ENCODE assay signal across 10 mouse cellular contexts in genomic region chr2:75701822-75702587, GRCm38 (mm10). TPM values are rescaled to one million over a fixed set of nuclear protein-coding genes. Genes with fewer than 3 reads are reported as not detected.
DNase-seq lines count a peak whose midpoint lies in the region; ATAC-seq and TF ChIP-seq lines count a peak whose summit lies in the region.
"Had no signal": no experiment of that assay in that cellular context is flagged by ENCODE, and none has a peak within 500 bp of the region (broad histone marks: within the 10 kb centered on the region; RNA-seq: fewer than 3 reads in every experiment).

No protein-coding gene starts in this region.

- TF ChIP-seq POLR2A in bone marrow, adult 2 months (IDR thresholded peaks at IDR 0.05; ENCODE audit: borderline replicate concordance, control insufficient read depth, low read depth, low read length): no peak

- peak overlapping the region; percentile 84 for H3K4me2 ChIP-seq in kidney, embryonic 15.5 days
- H3K4me2 ChIP-seq in hindbrain, embryonic 12.5 days (replicated peaks): peak overlapping the region; percentile 75

- no peaks in the 10 kb centered on the region for H3K9me3 ChIP-seq in kidney, embryonic 15.5 days (replicated peaks)
- H3K9me3 ChIP-seq in hindbrain, embryonic 12.5 days (replicated peaks): no peaks in the 10 kb centered on the region

- DNase-seq in kidney, postnatal 10 days: no peak
- DNase-seq in adrenal gland, postnatal 14 days: no peak
- no peak for DNase-seq in left cerebral cortex, postnatal 36 days (ENCODE audit: low spot score in 2 of 2)
- no peak for DNase-seq in layer of hippocampus, adult 8-10 months (ENCODE audit: low spot score in 2 of 2)
- DNase-seq: cerebellum, postnatal 10 days; right cerebral cortex, postnatal 4 days had no signal

- peak overlapping the region; percentile 99 for H3K27ac ChIP-seq in kidney, embryonic 15.5 days
- H3K27ac ChIP-seq in bone marrow, adult 2 months (ENCODE audit: control insufficient read depth, insufficient read depth, low read depth, low read length, poor library complexity): no peak overlapping the region
- H3K27ac ChIP-seq in hindbrain, embryonic 12.5 days: no peak overlapping the region
- H3K27ac ChIP-seq in macrophage: peak overlapping the region; percentile 88

- no peaks in the 10 kb centered on the region for H3K36me3 ChIP-seq in kidney, embryonic 15.5 days
- no peaks in the 10 kb centered on the region for H3K36me3 ChIP-seq in hindbrain, embryonic 12.5 days
- no peaks in the 10 kb centered on the region; the same call in 1 of the 2 replicates for H3K36me3 ChIP-seq in macrophage (ENCODE audit: inconsistent target)

- H3K79me2 ChIP-seq in macrophage (ENCODE audit: inconsistent target): peaks cover 88% of the 10 kb centered on the region

- 62% methylated on average over 9 of the region's 9 CpGs for WGBS in kidney, embryonic 15.5 days
- WGBS in bone marrow, adult 2 months: 24% methylated on average over 9 of the region's 9 CpGs
- WGBS in hindbrain, embryonic 12.5 days: 82% methylated on average over 9 of the region's 9 CpGs
- 10% methylated on average over 9 of the region's 9 CpGs for WGBS in macrophage (ENCODE audit: missing documents)

- no peak for ATAC-seq in kidney, embryonic 15.5 days (replicated peaks; ENCODE audit: low FRiP score)
- ATAC-seq in hindbrain, embryonic 12.5 days (ENCODE audit: low FRiP score): no peak

- H3K4me1 ChIP-seq in kidney, embryonic 15.5 days: peaks cover 72% of the 10 kb centered on the region
- H3K4me1 ChIP-seq in bone marrow, adult 2 months (ENCODE audit: control insufficient read depth, insufficient read depth, low read length): peaks cover 7% of the 10 kb centered on the region
- peaks cover 30% of the 10 kb centered on the region for H3K4me1 ChIP-seq in hindbrain, embryonic 12.5 days

- H3K9ac ChIP-seq in kidney, embryonic 15.5 days: peak overlapping the region; percentile 83
- H3K9ac ChIP-seq in hindbrain, embryonic 12.5 days: no peak overlapping the region

- no peaks in the 10 kb centered on the region for H3K27me3 ChIP-seq in kidney, embryonic 15.5 days
- no peaks in the 10 kb centered on the region for H3K27me3 ChIP-seq in hindbrain, embryonic 12.5 days

- TF ChIP-seq CTCF in bone marrow, adult 2 months (IDR thresholded peaks at IDR 0.05; ENCODE audit: control insufficient read depth, insufficient read depth, low read length): no peak

- intact Hi-C loops in left cerebral cortex, postnatal 36 days (cut with DNase I): loop anchor here (5.0 kb wide), 1 partner anchor 45 kb away; the partner anchor contains the start of gene Hnrnpa3

- peak overlapping the region; percentile 73 for H3K4me3 ChIP-seq in kidney, embryonic 15.5 days (replicated peaks)
- H3K4me3 ChIP-seq in bone marrow, adult 2 months (replicated peaks; ENCODE audit: control insufficient read depth, low read depth, low read length): peak overlapping the region; percentile 58
- no peak overlapping the region for H3K4me3 ChIP-seq in hindbrain, embryonic 12.5 days
- peak overlapping the region; percentile 59 for H3K4me3 ChIP-seq in macrophage (ENCODE audit: inconsistent target)

RNA-seq across cellular contexts. Expression of gene Nfe2l2, which starts 2.4 kb away (rescaled TPM):
- polyA plus RNA-seq in kidney, embryonic 15.5 days (2015; fragmentation: Nextera tagmentation; extraction: Ambion mirVana): 70.2 and 71.2 TPM in 2 replicates
- polyA plus RNA-seq in bone marrow, adult 2 months (2011; ENCODE audit: insufficient read depth, insufficient read length, low replicate concordance, missing spikeins): 27.9 and 54.5 TPM in 2 replicates
- polyA plus RNA-seq in hindbrain, embryonic 12.5 days (2016; fragmentation: Nextera tagmentation; extraction: Ambion mirVana): 20.0 and 20.5 TPM in 2 replicates
- total RNA-seq in macrophage (2018; cell fraction: chromatin; rRNA removed): 1,000 to 10,000 TPM in 4 of 26 experiments, 100 to 1,000 TPM in 21, 10 to 100 TPM in 1; 93.5 to 1,701 (median 398) TPM
- 100 to 1,000 TPM; 118 to 679 (median 362) TPM for total RNA-seq in macrophage (2018; cell fraction: cytosol; rRNA removed)
- 1,000 to 10,000 TPM in 5 of 26 experiments, 100 to 1,000 TPM in 21; 190 to 1,621 (median 565) TPM for total RNA-seq in macrophage (2018; cell fraction: nucleus; rRNA removed)
- 189 to 430 TPM (median 388 TPM) in 3 replicates for polyA plus RNA-seq in macrophage (2018)
- total RNA-seq in adrenal gland, postnatal 14 days (2021): 93.6 and 103 TPM in 2 replicates
- 10 to 100 TPM; 11.7 to 12.3 TPM for total RNA-seq in left cerebral cortex, postnatal 36 days (2021)
- total RNA-seq in layer of hippocampus, adult 8-10 months (2022): 10 to 100 TPM; 14.1 to 29.2 (median 20.6) TPM

RNA-seq across cellular contexts. Expression of gene Hnrnpa3, which starts 42.9 kb away (rescaled TPM):
- 381 and 397 TPM in 2 replicates for polyA plus RNA-seq in kidney, embryonic 15.5 days (2015; fragmentation: Nextera tagmentation; extraction: Ambion mirVana)
- polyA plus RNA-seq in bone marrow, adult 2 months (2011; ENCODE audit: insufficient read depth, insufficient read length, low replicate concordance, missing spikeins): 389 and 408 TPM in 2 replicates
- 352 and 360 TPM in 2 replicates for polyA plus RNA-seq in hindbrain, embryonic 12.5 days (2016; fragmentation: Nextera tagmentation; extraction: Ambion mirVana)
- total RNA-seq in macrophage (2018; cell fraction: chromatin; rRNA removed): 100 to 1,000 TPM; 404 to 869 (median 663) TPM
- total RNA-seq in macrophage (2018; cell fraction: cytosol; rRNA removed): 100 to 1,000 TPM; 291 to 595 (median 415) TPM
- 100 to 1,000 TPM; 332 to 659 (median 518) TPM for total RNA-seq in macrophage (2018; cell fraction: nucleus; rRNA removed)
- 346 to 1,286 TPM (median 601 TPM) in 3 replicates for polyA plus RNA-seq in macrophage (2018)
- total RNA-seq in adrenal gland, postnatal 14 days (2021): 509 and 538 TPM in 2 replicates
- total RNA-seq in left cerebral cortex, postnatal 36 days (2021): 100 to 1,000 TPM; 260 to 274 TPM
- 100 to 1,000 TPM; 271 to 283 (median 276) TPM for total RNA-seq in layer of hippocampus, adult 8-10 months (2022)

Comparison
In these comparisons a context has a peak if more than half of its experiments do, and no peak if none do; other contexts are left out.
1. H3K27ac ChIP-seq: peak in kidney, embryonic 15.5 days (single experiment) and macrophage (single experiment); none in bone marrow, adult 2 months (single experiment) and hindbrain, embryonic 12.5 days (single experiment).